In the genomic region with DNA sequence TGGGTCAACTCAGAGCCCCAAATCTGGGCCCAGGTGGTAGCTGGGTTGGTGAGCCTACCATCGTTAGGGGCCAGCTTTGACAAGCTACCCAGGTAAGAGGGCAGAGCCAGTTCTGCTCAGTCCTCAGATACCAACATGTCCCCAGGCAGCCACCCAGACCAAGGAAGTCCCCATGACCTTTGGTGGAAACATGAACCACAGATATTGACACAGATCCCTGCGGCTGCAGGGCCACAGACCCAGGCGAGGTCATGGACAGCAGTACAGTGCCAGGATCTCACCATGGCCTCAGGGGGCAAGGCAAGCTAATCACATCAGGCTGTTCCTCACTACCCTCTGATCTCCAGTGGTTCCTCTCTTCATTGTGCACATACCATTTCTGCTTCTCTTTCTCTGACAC, we compare ENCODE assay signal across 22 mouse cellular contexts. TPM values are rescaled to one million over a fixed set of nuclear protein-coding genes. Genes with fewer than 3 reads are reported as not detected.
DNase-seq lines count a peak whose midpoint lies in the region; ATAC-seq lines count a peak whose summit lies in the region.
"Had no signal": no experiment of that assay in that cellular context is flagged by ENCODE, and none has a peak within 500 bp of the region (broad histone marks: within the 10 kb centered on the region; RNA-seq: fewer than 3 reads in every experiment).

No protein-coding gene starts in this region.

- H3K9ac ChIP-seq in liver, embryonic 11.5 days (ENCODE audit: low read depth, low read length) = no peak overlapping the region
- H3K9ac ChIP-seq in liver, embryonic 12.5 days = no peak overlapping the region
- H3K9ac ChIP-seq: forebrain, embryonic 13.5 days; hindbrain, embryonic 12.5 days; hindbrain, embryonic 15.5 days had no signal

- no peaks in the 10 kb centered on the region for H3K9me3 ChIP-seq in liver, embryonic 11.5 days (ENCODE audit: control insufficient read depth, low read length)
- no peaks in the 10 kb centered on the region for H3K9me3 ChIP-seq in liver, embryonic 12.5 days (replicated peaks)
- H3K9me3 ChIP-seq: forebrain, embryonic 13.5 days had no signal

- H3K4me2 ChIP-seq in liver, embryonic 11.5 days = no peak overlapping the region
- no peak overlapping the region for H3K4me2 ChIP-seq in liver, embryonic 12.5 days
- H3K4me2 ChIP-seq: forebrain, embryonic 13.5 days; heart, embryonic 11.5 days; hindbrain, embryonic 12.5 days; hindbrain, embryonic 15.5 days had no signal

- WGBS in liver, embryonic 11.5 days = 70% methylated on average over 3 of the region's 3 CpGs
- 72% methylated on average over 3 of the region's 3 CpGs for WGBS in liver, embryonic 12.5 days (ENCODE audit: insufficient replicate concordance)

- ATAC-seq in liver, embryonic 11.5 days (replicated peaks; ENCODE audit: low FRiP score) = no peak
- 0 out of 2 replicates have a peak, but pooled peaks have one; percentile 27 for ATAC-seq in liver, embryonic 12.5 days
- ATAC-seq: forebrain, embryonic 13.5 days; forebrain, embryonic 16.5 days; intestine, postnatal 0 days; Patski had no signal

- H3K36me3 ChIP-seq in liver, embryonic 11.5 days (ENCODE audit: control insufficient read depth, insufficient read depth, low read length) = peaks cover 2% of the 10 kb centered on the region; the same call in 1 of the 2 replicates
- no peaks in the 10 kb centered on the region for H3K36me3 ChIP-seq in liver, embryonic 12.5 days
- H3K36me3 ChIP-seq: G1E had no signal

- no peaks in the 10 kb centered on the region for H3K27me3 ChIP-seq in liver, embryonic 11.5 days (replicated peaks; ENCODE audit: control insufficient read depth, insufficient read depth, low read length)
- H3K27me3 ChIP-seq in liver, embryonic 12.5 days (replicated peaks) = no peaks in the 10 kb centered on the region
- H3K27me3 ChIP-seq: CH12.LX; forebrain, embryonic 13.5 days; hindbrain, embryonic 12.5 days; hindbrain, embryonic 15.5 days; Patski had no signal

- H3K4me1 ChIP-seq in liver, embryonic 11.5 days (replicated peaks; ENCODE audit: control insufficient read depth, insufficient read depth, low read length) = no peaks in the 10 kb centered on the region
- H3K4me1 ChIP-seq in liver, embryonic 12.5 days = no peaks in the 10 kb centered on the region
- H3K4me1 ChIP-seq: forebrain, embryonic 10.5 days; forebrain, embryonic 13.5 days; hindbrain, embryonic 12.5 days; hindbrain, embryonic 15.5 days had no signal

- no peak overlapping the region for H3K27ac ChIP-seq in liver, embryonic 11.5 days (ENCODE audit: low read depth, low read length)
- H3K27ac ChIP-seq in liver, embryonic 12.5 days = no peak overlapping the region
- H3K27ac ChIP-seq: forebrain, embryonic 10.5 days; forebrain, embryonic 13.5 days; hindbrain, embryonic 12.5 days; hindbrain, embryonic 15.5 days had no signal

- peak; percentile 9 to 21 for DNase-seq in adrenal gland, postnatal 36 days
- no peak for DNase-seq in adrenal gland, postnatal 25 days
- DNase-seq in liver = peak; percentile 7
- no peak for DNase-seq in liver, embryonic 11.5 days (ENCODE audit: low spot score)
- no peak for DNase-seq in right cerebral cortex, postnatal 36 days (ENCODE audit: low spot score in 2 of 2)
- no peak for DNase-seq in layer of hippocampus, postnatal 25 days (ENCODE audit: extremely low spot score in 1 of 2, low spot score in 1 of 2)
- DNase-seq: cerebellum, adult 18-20 months; cerebellum, adult 9-10 months; cerebellum, postnatal 14 days; gastrocnemius, postnatal 14 days; heart, adult 11 months had no signal

- H3K4me3 ChIP-seq in liver, embryonic 11.5 days (ENCODE audit: low read depth, low read length) = no peak overlapping the region
- H3K4me3 ChIP-seq in liver, embryonic 12.5 days = no peak overlapping the region
- H3K4me3 ChIP-seq: forebrain, embryonic 10.5 days; forebrain, embryonic 13.5 days; hindbrain, embryonic 12.5 days; hindbrain, embryonic 15.5 days had no signal

RNA-seq across cellular contexts. Expression of gene Pcnx4, which starts 45.8 kb away (rescaled TPM):
- total RNA-seq in adrenal gland, postnatal 36 days (2021) = 1 to 10 TPM; 7.2 to 8.4 TPM
- total RNA-seq in adrenal gland, postnatal 25 days (2021) = 7.5 and 8.7 TPM in 2 replicates
- 6.5 and 7.1 TPM in 2 replicates for polyA plus RNA-seq in liver, embryonic 11.5 days (2014; fragmentation: Nextera tagmentation; extraction: Ambion mirVana)
- polyA plus RNA-seq in liver, embryonic 12.5 days (2016; fragmentation: Nextera tagmentation; extraction: Ambion mirVana) = 4.0 and 4.2 TPM in 2 replicates
- 10 to 100 TPM; 29.2 to 33.0 TPM for total RNA-seq in layer of hippocampus, postnatal 25 days (2021)

Comparison
In these comparisons a context has a peak if more than half of its experiments do, and no peak if none do; other contexts are left out.
1. DNase-seq: peak in adrenal gland, postnatal 36 days (2 of 2) and liver (single experiment); none in adrenal gland, postnatal 25 days (single experiment), liver, embryonic 11.5 days (single experiment), right cerebral cortex, postnatal 36 days (0 of 2) and layer of hippocampus, postnatal 25 days (0 of 2).